Mouse (Mus musculus): Measurements from ENCODE around the gene Car6. TPM values are rescaled to one million over a fixed set of nuclear protein-coding genes. Genes with fewer than 3 reads are reported as not detected.

The Car6 gene
- polyA plus RNA-seq, 1 experiment from 2014 or later = not detected

DNA sequence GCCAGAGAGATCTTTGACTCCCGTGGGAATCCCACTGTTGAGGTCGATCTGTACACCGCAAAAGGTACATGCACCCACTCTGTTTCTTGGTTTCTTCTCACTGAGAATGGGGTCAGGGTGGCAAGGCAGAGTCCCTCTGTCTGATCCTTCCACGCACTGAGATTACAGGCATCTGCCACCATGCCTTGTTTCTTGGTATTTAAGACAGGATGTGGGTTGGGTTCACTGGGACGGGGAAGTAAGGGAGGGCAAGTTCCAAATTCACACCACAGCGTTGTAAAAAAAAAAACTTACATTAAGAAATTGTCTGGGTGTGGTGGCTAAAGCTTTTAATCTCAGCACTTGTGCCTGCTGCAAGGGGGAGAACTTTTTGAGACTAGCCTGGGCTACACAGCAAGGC, 38.4 kb upstream of the Car6 start:
- H3K4me1 ChIP-seq (ENCODE audit: control insufficient read depth, insufficient read depth, low read length) = peaks cover 46% of the 10 kb centered on the region
- H3K9ac ChIP-seq (ENCODE audit: low read length) = no peak overlapping the region
- WGBS = 32% methylated on average over 6 of the region's 6 CpGs
- H3K36me3 ChIP-seq (ENCODE audit: control insufficient read depth, insufficient read depth, low read length) = peaks cover 33% of the 10 kb centered on the region
- no peaks in the 10 kb centered on the region for H3K9me3 ChIP-seq (replicated peaks; ENCODE audit: control insufficient read depth, low read length)
- no peak for ATAC-seq (ENCODE audit: insufficient read depth, low FRiP score)
- H3K4me2 ChIP-seq (ENCODE audit: low read depth, low read length) = peak overlapping the region; percentile 89
- no peaks in the 10 kb centered on the region for H3K27me3 ChIP-seq (ENCODE audit: control insufficient read depth, insufficient read depth, low read length)
- peak overlapping the region; percentile 72 for H3K4me3 ChIP-seq (replicated peaks; ENCODE audit: low read length)
- H3K27ac ChIP-seq (ENCODE audit: low read length) = peak overlapping the region; percentile 46

DNA sequence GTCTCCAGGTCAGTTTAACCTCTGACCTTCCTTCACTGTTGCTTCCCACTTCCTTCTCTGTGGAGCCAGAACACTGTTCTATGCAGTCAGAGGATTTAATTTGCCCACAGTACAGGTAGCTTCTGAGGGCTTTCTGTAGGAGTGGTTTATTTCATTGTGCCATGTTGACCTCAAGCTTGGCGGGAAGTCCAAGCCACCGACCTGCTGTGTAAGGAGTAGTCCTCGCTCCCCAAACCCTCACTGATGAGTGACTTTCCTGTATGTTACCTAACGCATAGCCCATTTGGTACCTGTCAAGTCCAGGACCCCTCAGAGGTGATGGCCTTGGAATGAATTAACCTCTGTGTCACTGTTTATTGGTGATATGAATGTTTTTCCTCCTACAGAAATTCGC, 38.0 kb upstream of the Car6 start:
- Histone ChIP-seq H3K27me3 (ENCODE audit: control insufficient read depth, insufficient read depth, low read length) (no peaks in the 10 kb centered on the region), H3K4me1 (ENCODE audit: control insufficient read depth, insufficient read depth, low read length) (peaks cover 46% of the 10 kb centered on the region), H3K27ac (ENCODE audit: low read length) (peak overlapping the region; percentile 71), H3K36me3 (ENCODE audit: control insufficient read depth, insufficient read depth, low read length) (peaks cover 29% of the 10 kb centered on the region), H3K4me2 (ENCODE audit: low read depth, low read length) (peak overlapping the region; percentile 89), H3K9ac (ENCODE audit: low read length) (peak overlapping the region; percentile 83), H3K4me3 (replicated peaks; ENCODE audit: low read length) (peak overlapping the region; percentile 72), H3K9me3 (replicated peaks; ENCODE audit: control insufficient read depth, low read length) (no peaks in the 10 kb centered on the region)
- 30% methylated on average over 5 of the region's 5 CpGs for WGBS
- no peak for ATAC-seq (ENCODE audit: insufficient read depth, low FRiP score)

DNA sequence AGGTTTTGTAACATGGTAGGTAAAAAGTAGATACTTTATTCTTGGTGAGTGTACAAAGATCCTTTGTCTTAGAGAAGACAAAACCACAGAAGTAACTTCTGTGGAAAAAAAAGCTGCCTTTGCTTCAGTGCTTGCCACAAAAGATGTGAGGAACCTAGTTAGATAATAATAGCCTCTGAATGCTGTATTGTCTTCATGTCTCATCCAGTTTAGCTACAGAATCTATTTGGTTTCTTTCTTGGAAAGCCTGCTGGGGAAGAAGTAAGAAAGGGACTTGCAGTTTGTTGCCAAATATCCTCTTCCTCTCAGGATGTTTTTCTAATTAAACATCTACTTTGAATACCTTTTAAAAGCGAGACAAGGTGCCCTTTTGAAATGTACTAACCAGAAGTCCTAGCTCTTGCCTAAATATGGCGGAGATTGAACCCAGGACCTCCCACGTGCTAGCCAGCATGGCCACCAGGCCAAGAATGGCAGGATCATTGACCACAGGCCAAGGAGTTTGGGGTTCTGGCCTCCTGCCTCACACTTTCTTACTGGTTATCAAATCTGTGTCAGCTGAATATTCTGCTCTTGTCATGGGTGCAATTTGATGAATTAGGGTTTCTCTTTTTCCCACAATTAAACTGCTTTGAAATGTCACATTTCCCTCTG, 37.4 kb upstream of the Car6 start:
- H3K4me3 ChIP-seq (replicated peaks; ENCODE audit: low read length) = peak overlapping the region; percentile 72
- peak overlapping the region; percentile 83 for H3K9ac ChIP-seq (ENCODE audit: low read length)
- H3K27me3 ChIP-seq (ENCODE audit: control insufficient read depth, insufficient read depth, low read length) = no peaks in the 10 kb centered on the region
- H3K4me2 ChIP-seq (ENCODE audit: low read depth, low read length) = peak overlapping the region; percentile 89
- peaks cover 25% of the 10 kb centered on the region for H3K36me3 ChIP-seq (ENCODE audit: control insufficient read depth, insufficient read depth, low read length)
- H3K27ac ChIP-seq (ENCODE audit: low read length) = peak overlapping the region; percentile 97
- peaks cover 46% of the 10 kb centered on the region for H3K4me1 ChIP-seq (ENCODE audit: control insufficient read depth, insufficient read depth, low read length)
- ATAC-seq (ENCODE audit: insufficient read depth, low FRiP score) = no peak
- WGBS = 8% methylated on average over 3 of the region's 3 CpGs
- H3K9me3 ChIP-seq (replicated peaks; ENCODE audit: control insufficient read depth, low read length) = no peaks in the 10 kb centered on the region

DNA sequence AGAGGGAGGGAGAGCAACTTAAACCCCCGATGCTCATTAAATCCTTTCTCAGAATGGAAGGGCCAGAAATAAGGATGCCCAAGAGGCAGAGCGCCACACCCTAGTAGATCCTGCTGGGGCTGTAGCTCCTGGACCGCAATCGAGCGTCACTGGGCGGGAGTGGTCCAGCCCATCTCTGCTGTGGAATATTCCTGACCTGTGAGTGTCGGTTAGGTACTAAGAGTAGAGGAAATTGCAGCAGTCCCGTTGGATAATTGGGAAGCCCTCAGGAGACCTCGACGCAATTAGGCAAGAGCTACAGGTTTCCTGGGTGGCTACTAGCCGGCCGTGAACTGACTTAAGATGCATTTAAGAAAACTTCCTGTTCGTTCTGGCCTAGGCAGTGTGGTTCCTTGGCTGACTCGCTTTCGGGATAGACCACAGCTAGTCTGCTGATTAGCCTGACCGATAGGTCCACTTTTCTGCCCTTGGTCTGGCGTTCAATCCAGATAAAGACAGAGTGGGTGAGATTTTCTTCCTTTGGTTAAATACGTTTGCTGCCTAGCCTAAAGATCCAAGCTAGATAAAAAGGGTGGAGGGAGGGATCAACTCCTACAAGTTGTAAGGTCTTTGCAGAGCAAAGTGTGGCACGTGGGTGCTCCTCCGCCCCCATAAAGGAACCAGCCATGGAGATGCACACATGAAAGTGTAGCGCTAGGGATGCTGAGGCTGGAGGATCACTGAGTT, 36.7 kb upstream of the Car6 start:
- H3K4me1 ChIP-seq (ENCODE audit: control insufficient read depth, insufficient read depth, low read length) = peaks cover 42% of the 10 kb centered on the region
- H3K9ac ChIP-seq (ENCODE audit: low read length) = peak overlapping the region; percentile 83
- H3K27ac ChIP-seq (ENCODE audit: low read length) = peak overlapping the region; percentile 97
- no peaks in the 10 kb centered on the region for H3K9me3 ChIP-seq (replicated peaks; ENCODE audit: control insufficient read depth, low read length)
- no peak for ATAC-seq (ENCODE audit: insufficient read depth, low FRiP score)
- no peaks in the 10 kb centered on the region for H3K27me3 ChIP-seq (ENCODE audit: control insufficient read depth, insufficient read depth, low read length)
- H3K4me3 ChIP-seq (replicated peaks; ENCODE audit: low read length) = peak overlapping the region; percentile 72
- WGBS = under 1% methylated on average over 21 of the region's 21 CpGs
- peaks cover 20% of the 10 kb centered on the region for H3K36me3 ChIP-seq (ENCODE audit: control insufficient read depth, insufficient read depth, low read length)
- peak overlapping the region; percentile 89 for H3K4me2 ChIP-seq (ENCODE audit: low read depth, low read length)

DNA sequence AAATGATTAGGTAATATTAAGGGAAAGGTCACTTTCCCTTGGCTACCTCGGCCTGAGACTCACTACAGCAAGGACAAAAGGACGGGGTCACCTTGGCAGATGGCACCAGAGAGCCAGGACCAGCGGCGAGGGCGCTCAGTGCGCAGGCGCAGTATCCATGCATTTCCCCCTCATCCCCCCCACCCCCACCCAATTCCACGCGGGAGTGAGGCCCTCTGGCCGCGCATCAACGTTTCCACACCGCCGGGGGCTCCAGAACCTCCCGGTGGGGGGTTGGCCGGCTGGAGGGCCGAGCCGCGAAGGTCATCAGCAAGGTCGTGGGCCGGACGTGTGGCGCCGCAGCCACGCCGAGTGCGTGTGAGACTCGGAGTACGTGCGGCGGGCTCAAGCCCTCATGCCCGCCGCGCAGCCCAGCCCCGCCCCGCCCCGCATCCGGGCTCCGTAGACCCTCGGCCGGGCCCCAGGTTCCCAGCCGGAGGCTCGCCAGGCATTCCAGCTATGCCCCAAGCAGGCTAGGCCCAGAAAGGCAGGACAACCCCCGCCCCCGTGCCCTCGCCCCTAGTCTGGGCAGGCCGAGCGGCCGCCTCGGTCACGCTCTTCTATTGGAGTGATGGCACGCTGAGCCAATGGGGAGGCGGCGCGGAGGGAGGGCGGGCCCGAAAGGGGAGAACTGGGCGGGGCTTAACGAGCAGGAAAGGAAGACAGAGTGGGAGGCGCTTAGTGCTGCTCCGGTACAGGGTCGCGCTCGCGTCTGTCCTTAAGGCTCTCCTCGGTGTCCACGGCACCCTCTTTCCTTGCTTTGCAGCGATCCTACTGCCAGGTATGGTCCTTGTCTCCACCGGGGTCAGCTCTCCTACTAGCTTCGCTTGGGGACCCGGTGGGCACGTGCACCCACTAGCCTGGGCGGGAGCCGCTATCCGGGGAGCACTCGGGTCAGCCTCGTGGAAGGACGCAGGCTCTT, 35.7 kb upstream of the Car6 start, which contains the start of gene Eno1:
Gene Eno1 (plus strand): TSS at position 201 of the 961 bp plus-strand sequence.
- peaks cover 37% of the 10 kb centered on the region for H3K4me1 ChIP-seq (ENCODE audit: control insufficient read depth, insufficient read depth, low read length)
- under 1% methylated on average over 77 of the region's 78 CpGs for WGBS

DNA sequence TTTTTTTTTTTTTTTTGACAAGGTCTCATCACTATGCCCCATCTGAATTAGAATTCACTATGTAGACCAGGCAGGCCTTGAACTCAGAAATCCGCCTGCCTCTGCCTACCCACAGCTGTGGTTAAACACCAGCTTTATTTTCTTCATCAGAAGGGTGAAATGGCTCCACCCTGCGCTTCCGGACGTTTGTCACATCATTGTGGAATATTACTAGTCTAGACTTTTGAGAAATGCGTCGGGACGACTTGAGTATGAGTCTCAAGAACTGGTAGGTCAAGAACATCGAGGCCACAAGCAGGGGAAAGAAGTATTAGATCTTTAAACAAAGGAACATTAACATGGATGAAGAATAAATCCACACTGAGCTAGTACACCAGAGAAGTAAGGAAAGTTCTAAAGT, 34.9 kb upstream of the Car6 start:
- no peaks in the 10 kb centered on the region for H3K9me3 ChIP-seq (replicated peaks; ENCODE audit: control insufficient read depth, low read length)
- peaks cover 30% of the 10 kb centered on the region for H3K4me1 ChIP-seq (ENCODE audit: control insufficient read depth, insufficient read depth, low read length)
- no peak for ATAC-seq (ENCODE audit: insufficient read depth, low FRiP score)
- peak overlapping the region; percentile 97 for H3K27ac ChIP-seq (ENCODE audit: low read length)
- no peaks in the 10 kb centered on the region for H3K27me3 ChIP-seq (ENCODE audit: control insufficient read depth, insufficient read depth, low read length)
- peak overlapping the region; percentile 56 for H3K4me2 ChIP-seq (ENCODE audit: low read depth, low read length)
- peak overlapping the region; percentile 88 for H3K9ac ChIP-seq (ENCODE audit: low read length)
- H3K4me3 ChIP-seq (replicated peaks; ENCODE audit: low read length) = peak overlapping the region; percentile 72
- peaks cover 8% of the 10 kb centered on the region; the same call in 1 of the 2 replicates for H3K36me3 ChIP-seq (ENCODE audit: control insufficient read depth, insufficient read depth, low read length)
- 72% methylated on average over 8 of the region's 8 CpGs for WGBS

More for the DNA sequence above, 35.7 kb upstream of the Car6 start, which contains the start of gene Eno1:
- peak within 1 kb of the TSS; percentile 88 for H3K9ac ChIP-seq (ENCODE audit: low read length)
- H3K27me3 ChIP-seq (ENCODE audit: control insufficient read depth, insufficient read depth, low read length) = no peaks in the 10 kb centered on the region
- H3K4me2 ChIP-seq (ENCODE audit: low read depth, low read length) = peak within 1 kb of the TSS; percentile 89
- peak within 1 kb of the TSS; percentile 72 for H3K4me3 ChIP-seq (replicated peaks; ENCODE audit: low read length)
- peak within 1 kb of the TSS; percentile 97 for H3K27ac ChIP-seq (ENCODE audit: low read length)
- peak; percentile 98 for ATAC-seq (ENCODE audit: insufficient read depth, low FRiP score)
- peaks cover 15% of the 10 kb centered on the region for H3K36me3 ChIP-seq (ENCODE audit: control insufficient read depth, insufficient read depth, low read length)
- no peaks in the 10 kb centered on the region for H3K9me3 ChIP-seq (replicated peaks; ENCODE audit: control insufficient read depth, low read length)

DNA sequence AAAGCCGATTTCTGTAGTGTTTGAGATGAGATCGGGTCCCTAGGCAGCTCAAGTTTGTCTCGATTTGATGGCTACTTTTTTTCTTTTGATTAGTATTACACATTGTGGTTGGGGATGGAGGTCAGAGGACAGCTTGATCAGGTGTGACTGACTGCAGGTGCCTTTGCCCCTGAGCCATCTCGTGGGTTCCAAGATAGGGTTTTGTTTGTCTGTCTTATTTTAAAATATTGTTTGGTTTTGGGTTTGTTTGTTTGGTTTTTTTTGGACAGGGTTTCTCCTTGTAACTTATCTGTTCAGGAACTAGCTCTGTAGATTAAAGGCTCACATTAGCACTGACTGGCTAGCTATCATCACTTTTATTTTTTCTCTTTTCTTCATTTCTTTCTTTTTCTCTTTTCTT, 34.5 kb upstream of the Car6 start:
- WGBS = 68% methylated on average over 4 of the region's 4 CpGs
- H3K4me2 ChIP-seq (ENCODE audit: low read depth, low read length) = no peak overlapping the region
- no peaks in the 10 kb centered on the region for H3K9me3 ChIP-seq (replicated peaks; ENCODE audit: control insufficient read depth, low read length)
- 0 out of 2 replicates have a peak overlapping the region, but pooled peaks have one; percentile 11 for H3K27ac ChIP-seq (ENCODE audit: low read length)
- H3K4me3 ChIP-seq (replicated peaks; ENCODE audit: low read length) = no peak overlapping the region
- no peaks in the 10 kb centered on the region for H3K27me3 ChIP-seq (ENCODE audit: control insufficient read depth, insufficient read depth, low read length)
- H3K9ac ChIP-seq (ENCODE audit: low read length) = no peak overlapping the region
- H3K4me1 ChIP-seq (ENCODE audit: control insufficient read depth, insufficient read depth, low read length) = peaks cover 27% of the 10 kb centered on the region
- no peak for ATAC-seq (ENCODE audit: insufficient read depth, low FRiP score)
- peaks cover 4% of the 10 kb centered on the region; the same call in 1 of the 2 replicates for H3K36me3 ChIP-seq (ENCODE audit: control insufficient read depth, insufficient read depth, low read length)

DNA sequence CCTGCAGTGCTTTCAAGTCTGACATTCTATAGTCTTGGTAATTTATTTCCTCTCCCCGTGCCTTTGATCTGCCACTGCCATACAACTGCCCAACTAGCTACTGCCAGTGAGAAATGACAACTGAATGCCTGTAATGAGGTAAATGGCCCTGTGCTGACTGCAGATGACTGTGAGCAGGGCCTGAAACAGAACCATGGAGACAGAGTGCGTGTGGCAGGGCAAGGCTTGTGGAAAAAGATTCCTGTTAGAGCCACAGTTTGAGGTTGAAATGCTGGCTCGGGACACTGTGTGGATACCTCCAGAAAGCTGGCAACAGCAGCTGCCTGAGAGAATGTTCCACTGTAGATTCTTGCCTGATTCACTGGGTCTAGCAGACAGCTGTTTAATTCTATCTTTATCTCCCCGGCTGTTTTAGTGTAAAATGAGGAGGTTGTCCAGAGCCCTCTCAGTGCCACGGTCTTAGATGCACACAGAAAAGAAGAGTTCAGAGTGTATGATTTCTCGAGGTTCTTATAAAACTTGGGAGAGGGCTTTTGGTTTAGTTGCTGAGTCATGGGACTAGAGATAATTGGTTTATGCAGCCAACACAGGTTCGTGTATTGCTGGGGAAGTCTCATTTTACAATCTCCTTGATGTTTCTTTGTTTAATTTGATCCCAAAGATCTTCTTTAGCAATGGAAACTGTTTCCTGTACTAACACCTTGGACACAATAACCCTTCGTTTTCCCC, 33.6 kb upstream of the Car6 start:
- Histone ChIP-seq H3K4me2 (ENCODE audit: low read depth, low read length) (no peak overlapping the region), H3K9ac (ENCODE audit: low read length) (no peak overlapping the region), H3K4me3 (replicated peaks; ENCODE audit: low read length) (no peak overlapping the region), H3K27me3 (ENCODE audit: control insufficient read depth, insufficient read depth, low read length) (no peaks in the 10 kb centered on the region), H3K4me1 (ENCODE audit: control insufficient read depth, insufficient read depth, low read length) (peaks cover 24% of the 10 kb centered on the region), H3K36me3 (ENCODE audit: control insufficient read depth, insufficient read depth, low read length) (no peaks in the 10 kb centered on the region), H3K27ac (ENCODE audit: low read length) (peak overlapping the region; percentile 11), H3K9me3 (replicated peaks; ENCODE audit: control insufficient read depth, low read length) (no peaks in the 10 kb centered on the region)
- WGBS = 38% methylated on average over 8 of the region's 8 CpGs
- ATAC-seq (ENCODE audit: insufficient read depth, low FRiP score) = no peak
